Mouse (Mus musculus) liver, adult 2 months (tissue): ENCODE results near the gene Kcp.

Experiments
- CTCF ChIP-seq: fragments of 200-500 bp; IDR thresholded peaks from 2 replicates; pipeline ENCODE4 v1.5.1; 2011; ENCODE audit warnings: low read depth, low read length, control low read depth
- POLR2A ChIP-seq: fragments of 200-500 bp; IDR thresholded peaks from 2 replicates; pipeline ENCODE4 v1.6.1; 2011; ENCODE audit warnings: low read length, control low read depth; ENCODE audit not compliant: insufficient read depth; ENCODE audit errors: extremely low read depth

GRCm38 (mm10) chr6:29547582-29547981 is 39.8 kb upstream of the Kcp start:
- no peak for TF ChIP-seq CTCF
- TF ChIP-seq POLR2A: no peak
